Mouse (Mus musculus): ENCODE data around the gene Csnk1e. TPM values are rescaled to one million over a fixed set of nuclear protein-coding genes. Genes with fewer than 3 reads are reported as not detected.

Gene Csnk1e
- polyA plus RNA-seq, 1 experiment from 2014 or later: 103 TPM

GRCm38 (mm10) chr15:79404277-79404676, 51.1 kb downstream of the Csnk1e start:
- Histone ChIP-seq H3K9ac (no peak overlapping the region), H3K4me3 (no peak overlapping the region), H3K4me2 (no peak overlapping the region; the same call in 1 of the 2 replicates), H3K27me3 (replicated peaks) (no peaks in the 10 kb centered on the region), H3K9me3 (replicated peaks) (no peaks in the 10 kb centered on the region), H3K36me3 (no peaks in the 10 kb centered on the region), H3K27ac (ENCODE audit: poor library complexity, severe bottlenecking) (no peak overlapping the region), H3K4me1 (replicated peaks) (peaks cover 56% of the 10 kb centered on the region)
- no peak for ATAC-seq (ENCODE audit: insufficient number of reproducible peaks, low FRiP score)
- WGBS: 58% methylated on average over 1 of the region's 1 CpGs

GRCm38 (mm10) chr15:79403763-79404210, 51.6 kb downstream of the Csnk1e start:
- H3K4me1 ChIP-seq (replicated peaks): peaks cover 56% of the 10 kb centered on the region
- peak overlapping the region; percentile 75 for H3K27ac ChIP-seq (ENCODE audit: poor library complexity, severe bottlenecking)

GRCm38 (mm10) chr15:79402836-79403762, 52.3 kb downstream of the Csnk1e start, which contains the start of gene Tmem184b:
Tmem184b (minus strand) TSS chr15:79403569.
- peaks cover 58% of the 10 kb centered on the region for H3K4me1 ChIP-seq (replicated peaks)
- under 1% methylated on average over 90 of the region's 90 CpGs for WGBS
- peak within 1 kb of the TSS; percentile 88 for H3K4me3 ChIP-seq

More at GRCm38 (mm10) chr15:79403763-79404210, 51.6 kb downstream of the Csnk1e start:
- H3K4me3 ChIP-seq: peak overlapping the region; percentile 88
- no peaks in the 10 kb centered on the region for H3K9me3 ChIP-seq (replicated peaks)
- ATAC-seq (ENCODE audit: insufficient number of reproducible peaks, low FRiP score): no peak
- peak overlapping the region; percentile 94 for H3K4me2 ChIP-seq
- peak overlapping the region; percentile 89 for H3K9ac ChIP-seq
- WGBS: 20% methylated on average over 9 of the region's 9 CpGs
- no peaks in the 10 kb centered on the region for H3K27me3 ChIP-seq (replicated peaks)
- H3K36me3 ChIP-seq: no peaks in the 10 kb centered on the region

GRCm38 (mm10) chr15:79402176-79402575, 53.2 kb downstream of the Csnk1e start:
- Histone ChIP-seq H3K4me3 (peak overlapping the region; percentile 88), H3K36me3 (peaks cover 12% of the 10 kb centered on the region), H3K4me2 (peak overlapping the region; percentile 94), H3K9me3 (replicated peaks) (no peaks in the 10 kb centered on the region), H3K9ac (peak overlapping the region; percentile 89), H3K27ac (ENCODE audit: poor library complexity, severe bottlenecking) (0 out of 2 replicates have a peak overlapping the region, but pooled peaks have one; percentile 75), H3K4me1 (replicated peaks) (peaks cover 61% of the 10 kb centered on the region), H3K27me3 (replicated peaks) (no peaks in the 10 kb centered on the region)
- 5% methylated on average over 5 of the region's 5 CpGs for WGBS
- ATAC-seq (ENCODE audit: insufficient number of reproducible peaks, low FRiP score): no peak

More at GRCm38 (mm10) chr15:79402836-79403762, 52.3 kb downstream of the Csnk1e start, which contains the start of gene Tmem184b:
- Histone ChIP-seq H3K36me3 (peaks cover 5% of the 10 kb centered on the region; the same call in 1 of the 2 replicates), H3K27ac (ENCODE audit: poor library complexity, severe bottlenecking) (peak within 1 kb of the TSS; percentile 75), H3K27me3 (replicated peaks) (no peaks in the 10 kb centered on the region), H3K4me2 (peak within 1 kb of the TSS; percentile 94), H3K9ac (peak within 1 kb of the TSS; percentile 89), H3K9me3 (replicated peaks) (no peaks in the 10 kb centered on the region)
- peak; percentile 86 for ATAC-seq (ENCODE audit: insufficient number of reproducible peaks, low FRiP score)

- Histone ChIP-seq H3K27ac (ENCODE audit: poor library complexity, severe bottlenecking) (peak overlapping the region; percentile 76), H3K4me2 (peak overlapping the region; percentile 94), H3K4me3 (peak overlapping the region; percentile 12), H3K36me3 (peaks cover 12% of the 10 kb centered on the region), H3K9me3 (replicated peaks) (no peaks in the 10 kb centered on the region), H3K4me1 (replicated peaks) (peaks cover 65% of the 10 kb centered on the region), H3K9ac (peak overlapping the region; percentile 70), H3K27me3 (replicated peaks) (no peaks in the 10 kb centered on the region)
- ATAC-seq (ENCODE audit: insufficient number of reproducible peaks, low FRiP score): no peak
- 55% methylated on average over 7 of the region's 7 CpGs for WGBS
Observed at GRCm38 (mm10) chr15:79400975-79401365, 54.4 kb downstream of the Csnk1e start.

GRCm38 (mm10) chr15:79400134-79400974, 55.0 kb downstream of the Csnk1e start:
- Histone ChIP-seq H3K4me2 (peak overlapping the region; percentile 94), H3K9ac (peak overlapping the region; percentile 70), H3K27me3 (replicated peaks) (no peaks in the 10 kb centered on the region), H3K4me1 (replicated peaks) (peaks cover 71% of the 10 kb centered on the region), H3K27ac (ENCODE audit: poor library complexity, severe bottlenecking) (peak overlapping the region; percentile 76), H3K36me3 (peaks cover 12% of the 10 kb centered on the region), H3K4me3 (peak overlapping the region; percentile 12), H3K9me3 (replicated peaks) (no peaks in the 10 kb centered on the region)
- ATAC-seq (ENCODE audit: insufficient number of reproducible peaks, low FRiP score): no peak
- WGBS: 48% methylated on average over 6 of the region's 6 CpGs

- peaks cover 12% of the 10 kb centered on the region for H3K36me3 ChIP-seq
- 69% methylated on average over 14 of the region's 14 CpGs for WGBS
- no peaks in the 10 kb centered on the region for H3K27me3 ChIP-seq (replicated peaks)
- peak overlapping the region; percentile 94 for H3K4me2 ChIP-seq
- peak overlapping the region; percentile 76 for H3K27ac ChIP-seq (ENCODE audit: poor library complexity, severe bottlenecking)
- H3K9me3 ChIP-seq (replicated peaks): no peaks in the 10 kb centered on the region
- no peak for ATAC-seq (ENCODE audit: insufficient number of reproducible peaks, low FRiP score)
- H3K4me1 ChIP-seq (replicated peaks): peaks cover 81% of the 10 kb centered on the region
- H3K9ac ChIP-seq: peak overlapping the region; percentile 4
- H3K4me3 ChIP-seq: no peak overlapping the region
Observed at GRCm38 (mm10) chr15:79399231-79400052, 55.9 kb downstream of the Csnk1e start.

GRCm38 (mm10) chr15:79396736-79397135, 58.6 kb downstream of the Csnk1e start:
- Histone ChIP-seq H3K4me2 (peak overlapping the region; percentile 26), H3K9ac (0 out of 2 replicates have a peak overlapping the region, but pooled peaks have one; percentile 16), H3K27ac (ENCODE audit: poor library complexity, severe bottlenecking) (0 out of 2 replicates have a peak overlapping the region, but pooled peaks have one; percentile 7)

GRCm38 (mm10) chr15:79395281-79395680, 60.1 kb downstream of the Csnk1e start:
- no peak for ATAC-seq (ENCODE audit: insufficient number of reproducible peaks, low FRiP score)
- Histone ChIP-seq H3K36me3 (peaks cover 12% of the 10 kb centered on the region), H3K9me3 (replicated peaks) (no peaks in the 10 kb centered on the region), H3K27me3 (replicated peaks) (no peaks in the 10 kb centered on the region), H3K9ac (0 out of 2 replicates have a peak overlapping the region, but pooled peaks have one; percentile 28), H3K4me3 (no peak overlapping the region), H3K27ac (ENCODE audit: poor library complexity, severe bottlenecking) (no peak overlapping the region), H3K4me2 (peak overlapping the region; percentile 0; the same call in 1 of the 2 replicates), H3K4me1 (replicated peaks) (peaks cover 94% of the 10 kb centered on the region)
- WGBS: 62% methylated on average over 6 of the region's 6 CpGs

More at GRCm38 (mm10) chr15:79396736-79397135, 58.6 kb downstream of the Csnk1e start:
- WGBS: 73% methylated on average over 11 of the region's 11 CpGs
- peaks cover 94% of the 10 kb centered on the region for H3K4me1 ChIP-seq (replicated peaks)
- H3K36me3 ChIP-seq: peaks cover 12% of the 10 kb centered on the region
- 0 out of 2 replicates have a peak, but pooled peaks have one; percentile 39 for ATAC-seq (ENCODE audit: insufficient number of reproducible peaks, low FRiP score)
- no peak overlapping the region for H3K4me3 ChIP-seq
- no peaks in the 10 kb centered on the region for H3K9me3 ChIP-seq (replicated peaks)
- H3K27me3 ChIP-seq (replicated peaks): no peaks in the 10 kb centered on the region

- no peak for ATAC-seq (ENCODE audit: insufficient number of reproducible peaks, low FRiP score)
- no peak overlapping the region; the same call in 1 of the 2 replicates for H3K9ac ChIP-seq
- WGBS: 65% methylated on average over 4 of the region's 4 CpGs
- H3K9me3 ChIP-seq (replicated peaks): no peaks in the 10 kb centered on the region
- H3K27me3 ChIP-seq (replicated peaks): no peaks in the 10 kb centered on the region
- no peak overlapping the region for H3K27ac ChIP-seq (ENCODE audit: poor library complexity, severe bottlenecking)
- H3K4me3 ChIP-seq: no peak overlapping the region
- peak overlapping the region; percentile 0; the same call in 1 of the 2 replicates for H3K4me2 ChIP-seq
- peaks cover 12% of the 10 kb centered on the region for H3K36me3 ChIP-seq
- H3K4me1 ChIP-seq (replicated peaks): peaks cover 94% of the 10 kb centered on the region
Observed at GRCm38 (mm10) chr15:79394842-79395241, 60.5 kb downstream of the Csnk1e start.
